Mouse (Mus musculus) megakaryocyte-erythroid progenitor cell, adult 5-6 weeks (primary cell): ENCODE data around the gene Sntn. TPM values are rescaled to one million over a fixed set of nuclear protein-coding genes. Genes with fewer than 3 reads are reported as not detected.

Experiments used
- ATAC-seq: replicated peaks from 2 replicates; pipeline ENCODE4 v1.8.0; 2016; ENCODE audit warnings: mild to moderate bottlenecking, inconsistent platforms; ENCODE audit not compliant: severe bottlenecking, poor library complexity, low FRiP score, low TSS enrichment
- total RNA-seq, 2 experiments: library from RNA; stranded (forward) in 1 of 2; stranded (reverse) in 1 of 2; fragments of 200-1000, 215-1000 nt in 1 of 2; fragments of >200 nt in 1 of 2; fragmentation: Nextera tagmentation in 1 of 2; gene quantifications; 2 replicates each; pipeline ENCODE4 v1.2.3; 2014 to 2017

Sntn gene
- total RNA-seq (2014; fragmentation: Nextera tagmentation) (not detected in 2 replicates), total RNA-seq (2017) (not detected in 2 replicates)

DNA sequence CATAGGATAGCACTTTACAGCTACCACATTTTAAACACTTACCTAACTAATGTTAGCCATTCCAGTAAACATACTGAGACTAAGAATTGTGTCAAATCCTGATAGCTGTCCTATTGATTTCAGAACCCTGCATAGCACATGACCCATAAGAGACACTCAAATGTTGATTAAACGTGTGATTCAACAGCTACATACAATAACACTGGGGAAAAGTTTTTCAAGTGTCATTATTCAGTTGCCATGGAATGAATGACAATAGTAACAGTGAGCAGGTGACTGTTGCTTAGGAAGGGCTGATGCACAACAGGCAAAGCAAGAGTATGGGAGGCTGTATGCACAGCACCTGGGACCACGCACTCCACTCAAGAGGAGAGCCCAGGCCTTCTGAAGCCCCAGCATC is at the start of gene Sntn:
Gene Sntn (plus strand): TSS at position 301 of the 400 bp plus-strand sequence.
- ATAC-seq = no peak

DNA sequence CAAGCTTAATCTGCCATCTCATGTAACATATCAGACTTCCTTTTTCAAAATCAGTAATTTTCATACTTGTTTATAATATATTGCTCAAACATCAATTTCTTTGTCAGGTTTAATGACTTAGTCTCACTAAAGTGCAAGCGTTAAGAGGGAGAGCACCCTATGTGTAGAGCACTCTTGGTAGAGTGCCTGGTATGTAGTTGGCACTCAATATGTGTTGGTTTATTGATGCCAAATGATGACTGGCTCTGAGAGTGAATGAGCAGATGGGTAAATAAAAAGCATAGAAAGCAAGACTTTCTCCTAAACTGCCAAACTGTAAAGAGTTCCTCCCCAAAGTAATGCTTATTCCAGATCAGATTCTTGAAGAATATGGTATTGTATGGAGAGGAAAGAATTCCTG is 20.8 kb upstream of the Sntn start:
- ATAC-seq = no peak

DNA sequence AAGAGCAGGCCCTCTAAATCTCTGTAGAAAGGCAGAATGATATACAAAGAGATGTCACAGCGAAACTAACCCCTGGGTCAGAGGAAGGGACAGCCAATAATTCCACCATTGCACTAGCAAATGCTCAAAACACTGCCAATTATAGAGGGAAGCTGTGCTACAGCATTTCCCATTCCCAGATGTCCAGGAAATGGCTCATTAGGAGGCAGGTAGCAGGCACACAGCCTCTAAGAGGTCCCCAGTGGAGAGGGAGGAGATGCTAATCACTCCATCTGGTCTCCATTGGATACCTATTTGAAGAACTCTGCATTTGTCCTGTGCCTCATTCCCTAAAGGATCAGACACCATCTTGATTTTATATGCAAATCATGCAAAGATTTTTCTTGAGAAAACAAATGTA is 19.6 kb upstream of the Sntn start:
- no peak for ATAC-seq

DNA sequence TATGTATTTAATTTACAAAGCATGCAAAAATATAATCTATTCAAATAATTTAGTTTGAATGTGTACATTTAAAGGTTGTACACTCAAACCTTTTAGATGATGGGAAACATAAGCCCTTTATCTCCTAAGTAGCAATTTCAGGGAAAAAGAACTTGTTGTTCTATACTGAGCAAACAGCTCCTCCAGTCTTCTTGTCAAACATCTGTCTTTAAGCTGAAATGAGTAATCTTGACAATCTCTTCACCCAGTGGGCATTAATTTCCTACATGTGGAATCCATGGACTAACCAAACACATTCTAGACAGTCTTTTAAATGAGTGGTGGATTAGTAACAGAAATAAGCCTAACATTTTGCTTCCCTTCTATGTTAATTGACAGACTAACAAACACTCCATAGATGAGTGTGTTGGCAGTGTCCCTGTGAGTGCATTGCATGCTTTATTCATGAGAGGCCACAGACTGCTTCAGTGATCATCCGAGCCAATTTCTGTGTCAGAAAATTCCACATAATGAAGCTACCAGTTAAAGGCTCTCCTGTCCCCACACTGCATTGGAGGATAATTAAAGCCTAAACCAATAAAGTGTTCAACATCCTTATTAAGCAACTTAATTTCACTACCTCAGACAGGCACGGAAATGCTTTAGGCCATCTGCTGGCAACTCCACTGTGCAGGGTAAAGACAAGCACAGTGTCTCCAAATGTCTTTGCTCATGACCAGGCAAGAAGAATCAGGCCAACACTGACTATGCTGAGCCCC is 19.0 kb upstream of the Sntn start:
- ATAC-seq = no peak

DNA sequence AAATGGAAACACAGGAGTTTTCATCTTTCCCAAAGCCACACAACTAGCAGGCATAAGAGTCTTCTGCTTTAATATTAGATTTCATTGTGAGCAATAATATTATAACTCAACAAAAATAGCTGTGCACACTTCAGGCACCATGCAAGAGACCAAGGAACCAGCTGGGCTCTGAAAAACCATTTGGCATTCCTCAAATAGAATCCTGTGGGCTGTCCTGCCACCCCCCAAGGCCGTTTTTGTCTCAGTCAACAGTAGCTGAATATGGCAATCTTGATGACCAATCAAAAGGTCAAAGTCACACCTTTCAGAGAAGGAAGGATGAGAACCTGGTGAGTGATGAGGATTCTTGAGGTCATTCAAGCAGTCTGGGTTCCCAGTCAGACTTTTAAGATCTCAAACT is 16.0 kb downstream of the Sntn start:
- no peak for ATAC-seq

DNA sequence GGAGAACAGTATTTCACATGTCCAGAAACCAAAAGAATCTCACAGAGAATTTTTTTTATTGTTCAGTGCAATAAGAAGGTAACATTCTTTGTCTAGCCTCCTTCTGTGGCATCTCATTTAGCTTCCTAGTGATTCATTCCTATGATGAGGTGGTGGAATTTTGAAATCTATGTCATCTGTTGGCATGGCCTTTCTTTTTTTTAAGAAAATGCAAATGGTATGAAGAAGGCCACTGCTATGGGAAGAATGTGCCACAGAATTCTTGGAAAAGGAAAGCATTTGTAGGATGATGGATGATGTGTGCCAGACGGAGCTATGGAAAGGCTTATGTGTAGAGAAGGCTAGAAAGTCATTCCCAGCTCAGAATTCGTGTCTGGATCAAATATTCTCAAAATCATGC is 19.8 kb downstream of the Sntn start:
- ATAC-seq = no peak

DNA sequence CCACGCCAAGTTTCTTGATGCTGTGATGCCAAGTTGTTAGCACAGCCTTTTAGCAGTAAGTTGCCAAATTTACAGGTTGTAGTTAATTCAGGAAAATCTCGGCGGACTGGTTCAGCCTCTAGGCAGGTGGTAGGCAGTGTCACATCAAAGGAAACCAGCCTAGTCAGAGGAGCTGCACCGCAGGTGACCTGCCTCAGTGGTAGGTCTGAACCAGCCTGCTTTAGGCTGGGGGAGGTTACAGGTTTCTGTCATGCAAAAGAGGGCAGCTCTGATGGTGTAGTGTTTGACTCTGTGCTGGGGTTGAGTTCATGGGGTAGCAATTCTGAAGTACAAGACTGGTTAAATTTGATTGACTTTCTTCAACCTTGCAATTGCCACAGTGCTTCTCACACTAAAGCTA is 61.6 kb downstream of the Sntn start:
- ATAC-seq = no peak

Other genes with a start within 250 kb of the Sntn start
- gene Gm281, start 243.6 kb downstream of the Sntn start, total RNA-seq (2014; fragmentation: Nextera tagmentation) = not detected in 2 replicates
- gene Gm281, start 243.6 kb downstream of the Sntn start, total RNA-seq (2017) = not detected in 2 replicates